Mouse (Mus musculus) erythroblast, embryonic 14.5 days (primary cell): ENCODE measurements around the gene Sun3. TPM values are rescaled to one million over a fixed set of nuclear protein-coding genes. Genes with fewer than 3 reads are reported as not detected.

Experiments used
- H3K27me3 ChIP-seq: 2 replicates; pipeline ENCODE4 v1.6.1; 2012; ENCODE audit warnings: inconsistent platforms; ENCODE audit not compliant: control insufficient read depth
- H3K36me3 ChIP-seq: 2 replicates; pipeline ENCODE4 v1.6.1; 2012; ENCODE audit warnings: mild to moderate bottlenecking, inconsistent platforms; ENCODE audit not compliant: control insufficient read depth
- H3K4me1 ChIP-seq: 2 replicates; pipeline ENCODE4 v1.6.1; 2012; ENCODE audit warnings: inconsistent platforms; ENCODE audit not compliant: control insufficient read depth
- H3K4me3 ChIP-seq: replicated peaks from 2 replicates; pipeline ENCODE3; 2012; ENCODE audit warnings: moderate library complexity, mild to moderate bottlenecking, inconsistent platforms
- H3K9me3 ChIP-seq: 2 replicates; pipeline ENCODE4 v1.6.1; 2012; ENCODE audit warnings: low read length, inconsistent platforms, mixed read lengths; ENCODE audit not compliant: control insufficient read depth
- GATA1 ChIP-seq: IDR thresholded peaks from 2 replicates; pipeline ENCODE4 v1.6.1; 2012; ENCODE audit warnings: low read length, inconsistent platforms, mixed read lengths
- TAL1 ChIP-seq: IDR thresholded peaks from 3 replicates; pipeline ENCODE4 v1.6.1; 2012; ENCODE audit warnings: low read length, inconsistent platforms, mixed read lengths
- polyA plus RNA-seq: library from polyadenylated mRNA; stranded (reverse); fragments of >175 nt; gene quantifications from 2 replicates; pipeline ENCODE4 v1.2.3, GENCODE M21; 2012

Sun3 gene
- polyA plus RNA-seq = not detected in 2 replicates

DNA sequence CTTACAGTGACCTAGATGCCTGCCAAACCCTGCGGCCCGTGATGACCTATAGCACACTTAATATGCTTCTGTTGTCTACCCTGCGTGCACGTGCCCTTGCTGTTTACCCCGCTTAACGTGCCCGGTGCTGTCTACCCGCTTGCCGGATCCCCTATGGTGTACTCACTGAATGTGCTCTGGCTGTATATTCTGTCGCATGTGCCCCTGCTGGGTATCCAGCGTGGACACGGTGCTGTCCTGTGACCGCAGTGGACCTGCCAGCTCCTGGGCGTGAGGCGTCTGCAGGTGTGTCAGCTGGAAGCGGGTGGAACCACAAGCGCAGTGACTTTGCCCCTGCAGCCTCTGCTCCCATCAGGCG is at the start of gene Sun3:
TSS of gene Sun3 (minus strand) at position 289 of the 358 bp plus-strand sequence.
- Histone ChIP-seq H3K36me3 (no peaks in the 10 kb centered on the region), H3K4me3 (peak within 1 kb of the TSS; percentile 53), H3K27me3 (peaks cover 17% of the 10 kb centered on the region), H3K4me1 (peaks cover 10% of the 10 kb centered on the region), H3K9me3 (no peaks in the 10 kb centered on the region)
- TF ChIP-seq GATA1 = no peak

DNA sequence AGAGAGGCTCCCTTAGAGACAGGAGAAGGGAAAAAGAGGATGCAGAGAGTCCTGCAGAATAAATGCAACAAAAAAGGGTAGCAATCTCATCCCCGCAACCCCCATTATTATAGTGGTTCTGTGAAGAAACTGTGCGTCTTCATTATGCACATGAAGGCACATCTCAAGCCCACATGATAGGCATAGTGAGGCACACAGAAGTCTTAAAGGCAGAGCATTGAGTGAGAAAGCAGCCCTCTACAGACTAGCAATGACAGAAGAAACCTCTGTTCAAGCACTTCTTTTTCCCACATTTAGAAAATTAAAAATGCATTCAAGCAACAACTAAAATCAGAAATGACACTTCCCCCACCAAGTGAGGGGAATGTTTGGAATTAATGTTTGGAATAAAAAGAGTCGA is 27.7 kb upstream of the Sun3 start:
- Histone ChIP-seq H3K4me3 (no peak overlapping the region), H3K27me3 (no peaks in the 10 kb centered on the region), H3K4me1 (no peaks in the 10 kb centered on the region), H3K36me3 (no peaks in the 10 kb centered on the region), H3K9me3 (no peaks in the 10 kb centered on the region)
- no peak for TF ChIP-seq GATA1

DNA sequence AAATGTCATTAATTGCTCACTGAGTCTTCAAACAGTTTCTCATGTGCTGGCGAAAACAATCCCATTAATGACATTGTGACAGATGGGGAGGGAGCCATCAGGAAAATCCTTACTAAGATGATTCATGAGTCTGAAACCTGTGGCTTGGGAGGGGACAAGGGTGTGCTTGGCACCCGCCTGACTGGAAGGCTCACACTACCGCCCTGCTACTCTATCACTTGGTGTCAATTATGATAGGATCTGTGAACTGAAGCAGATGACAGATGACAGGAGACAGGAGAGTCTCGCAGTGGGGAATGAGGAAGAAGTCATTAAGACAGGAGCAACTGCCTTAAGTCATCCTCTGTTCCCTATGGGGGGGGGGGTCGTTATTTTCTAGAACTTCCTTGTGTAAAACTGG is 11.7 kb upstream of the Sun3 start:
- H3K9me3 ChIP-seq = no peaks in the 10 kb centered on the region
- no peak for TF ChIP-seq GATA1
- no peak for TF ChIP-seq TAL1
- no peaks in the 10 kb centered on the region for H3K4me1 ChIP-seq
- H3K4me3 ChIP-seq = no peak overlapping the region
- no peaks in the 10 kb centered on the region for H3K27me3 ChIP-seq
- H3K36me3 ChIP-seq = no peaks in the 10 kb centered on the region

DNA sequence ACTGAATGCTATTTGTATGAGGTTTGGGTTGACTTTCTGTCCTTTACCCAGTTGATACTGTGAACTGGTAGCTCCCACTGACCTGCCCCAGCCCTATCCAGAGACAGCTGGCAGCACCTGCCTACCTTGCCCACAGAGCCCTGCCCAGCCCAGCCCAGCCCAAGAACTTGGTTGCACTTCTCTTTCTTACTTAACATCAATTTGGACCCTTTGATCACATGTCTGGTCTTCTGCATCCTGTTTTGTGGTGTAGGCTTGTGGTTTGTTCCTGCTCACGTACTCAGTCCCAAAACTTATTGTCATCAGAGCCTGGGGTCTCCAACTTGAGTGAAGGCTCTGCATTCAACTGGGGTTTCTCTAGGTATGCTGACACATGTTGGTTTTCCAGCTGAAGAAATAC is 11.2 kb upstream of the Sun3 start:
- Histone ChIP-seq H3K4me3 (no peak overlapping the region), H3K4me1 (no peaks in the 10 kb centered on the region), H3K27me3 (no peaks in the 10 kb centered on the region), H3K9me3 (no peaks in the 10 kb centered on the region), H3K36me3 (no peaks in the 10 kb centered on the region)
- no peak for TF ChIP-seq TAL1
- no peak for TF ChIP-seq GATA1

DNA sequence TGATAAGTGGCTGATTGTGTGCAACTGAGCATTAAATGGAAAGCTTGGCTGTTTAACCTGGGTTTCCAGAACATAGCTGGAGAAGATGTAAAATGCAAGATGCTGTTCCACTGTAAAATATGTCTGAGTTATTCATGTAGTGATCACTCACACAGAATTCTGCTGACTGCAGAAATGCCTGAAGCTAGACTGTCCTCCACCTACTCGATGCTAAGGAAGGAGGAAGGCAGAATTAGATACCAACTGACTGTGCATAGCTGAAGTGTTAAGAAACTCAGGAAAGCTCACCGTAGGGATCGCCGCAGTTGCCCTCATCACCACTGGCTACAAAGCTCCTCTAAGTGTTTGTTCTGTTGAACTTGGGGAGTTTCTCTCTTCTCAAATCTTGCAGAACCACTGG is 8.9 kb upstream of the Sun3 start:
- H3K27me3 ChIP-seq = no peaks in the 10 kb centered on the region
- H3K4me1 ChIP-seq = no peaks in the 10 kb centered on the region
- no peaks in the 10 kb centered on the region for H3K36me3 ChIP-seq
- no peak overlapping the region for H3K4me3 ChIP-seq
- no peaks in the 10 kb centered on the region for H3K9me3 ChIP-seq
- TF ChIP-seq GATA1 (no peak), TAL1 (no peak)

DNA sequence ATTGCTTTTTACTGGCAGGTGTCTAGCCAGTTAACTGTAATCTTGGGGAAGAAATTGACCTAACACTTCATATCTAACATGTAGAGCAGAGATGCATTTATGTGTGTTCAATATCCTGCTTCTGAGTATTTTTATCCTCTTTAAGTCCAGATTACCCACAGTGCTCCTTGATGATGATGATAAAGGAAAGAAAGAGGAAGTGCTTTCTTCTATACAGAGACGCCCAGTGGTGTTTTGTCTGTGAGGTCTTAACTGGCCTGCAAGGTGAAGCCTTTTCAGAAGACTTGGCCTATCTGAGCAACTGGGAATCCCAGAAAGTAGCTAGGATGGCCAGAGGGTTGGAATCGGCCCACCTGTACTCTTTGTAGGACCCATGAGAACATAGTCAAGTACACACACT is 8.1 kb upstream of the Sun3 start:
- no peaks in the 10 kb centered on the region for H3K9me3 ChIP-seq
- no peaks in the 10 kb centered on the region for H3K36me3 ChIP-seq
- TF ChIP-seq GATA1 (no peak), TAL1 (no peak)
- no peak overlapping the region for H3K4me3 ChIP-seq
- H3K4me1 ChIP-seq = no peaks in the 10 kb centered on the region
- no peaks in the 10 kb centered on the region for H3K27me3 ChIP-seq

DNA sequence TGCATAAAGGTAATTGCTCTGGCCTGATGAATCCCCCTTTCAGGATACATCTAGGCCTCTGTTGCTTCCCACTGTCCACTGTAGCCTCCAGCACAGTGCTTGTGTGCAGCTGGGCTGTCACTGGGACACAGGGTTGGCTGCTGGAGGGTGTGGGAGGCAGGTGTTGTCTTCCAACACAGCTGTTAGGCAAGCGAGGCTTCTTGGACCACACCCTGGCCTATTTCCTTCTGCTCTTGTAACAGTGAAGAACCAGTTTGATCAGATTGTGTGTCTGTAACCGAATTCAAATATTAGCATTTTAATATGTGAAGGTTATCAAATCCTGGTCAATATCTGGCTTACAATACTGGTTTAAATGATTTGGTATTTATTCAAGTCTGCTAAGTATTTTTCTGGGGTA is 3.1 kb upstream of the Sun3 start:
- H3K9me3 ChIP-seq = no peaks in the 10 kb centered on the region
- no peak overlapping the region for H3K4me3 ChIP-seq
- TF ChIP-seq GATA1 = no peak
- no peak for TF ChIP-seq TAL1
- H3K27me3 ChIP-seq = peaks cover 17% of the 10 kb centered on the region
- peaks cover 10% of the 10 kb centered on the region for H3K4me1 ChIP-seq
- no peaks in the 10 kb centered on the region for H3K36me3 ChIP-seq

DNA sequence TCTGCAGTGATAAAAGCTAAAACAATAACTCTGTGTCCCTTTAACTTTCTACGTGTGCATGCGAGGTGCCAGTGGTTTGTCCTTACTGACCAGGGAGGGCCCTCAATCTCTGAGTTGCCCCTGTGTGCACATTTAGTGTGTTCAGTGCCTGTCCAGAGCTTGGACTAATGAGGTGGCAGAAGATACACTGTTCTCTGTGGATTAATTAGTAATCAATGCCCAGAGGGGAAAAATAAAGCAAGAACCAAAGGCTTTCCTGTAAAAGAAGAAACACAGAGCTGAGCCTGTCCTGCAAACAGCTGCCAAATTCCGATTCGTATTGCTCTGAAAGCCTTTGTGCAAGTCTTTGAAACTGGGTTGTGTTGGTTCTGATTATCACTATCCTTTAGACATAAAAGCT is 1.4 kb upstream of the Sun3 start:
- no peak overlapping the region for H3K4me3 ChIP-seq
- TF ChIP-seq GATA1 (no peak), TAL1 (no peak)
- peaks cover 17% of the 10 kb centered on the region for H3K27me3 ChIP-seq
- no peaks in the 10 kb centered on the region for H3K36me3 ChIP-seq
- no peaks in the 10 kb centered on the region for H3K9me3 ChIP-seq
- peaks cover 10% of the 10 kb centered on the region for H3K4me1 ChIP-seq

DNA sequence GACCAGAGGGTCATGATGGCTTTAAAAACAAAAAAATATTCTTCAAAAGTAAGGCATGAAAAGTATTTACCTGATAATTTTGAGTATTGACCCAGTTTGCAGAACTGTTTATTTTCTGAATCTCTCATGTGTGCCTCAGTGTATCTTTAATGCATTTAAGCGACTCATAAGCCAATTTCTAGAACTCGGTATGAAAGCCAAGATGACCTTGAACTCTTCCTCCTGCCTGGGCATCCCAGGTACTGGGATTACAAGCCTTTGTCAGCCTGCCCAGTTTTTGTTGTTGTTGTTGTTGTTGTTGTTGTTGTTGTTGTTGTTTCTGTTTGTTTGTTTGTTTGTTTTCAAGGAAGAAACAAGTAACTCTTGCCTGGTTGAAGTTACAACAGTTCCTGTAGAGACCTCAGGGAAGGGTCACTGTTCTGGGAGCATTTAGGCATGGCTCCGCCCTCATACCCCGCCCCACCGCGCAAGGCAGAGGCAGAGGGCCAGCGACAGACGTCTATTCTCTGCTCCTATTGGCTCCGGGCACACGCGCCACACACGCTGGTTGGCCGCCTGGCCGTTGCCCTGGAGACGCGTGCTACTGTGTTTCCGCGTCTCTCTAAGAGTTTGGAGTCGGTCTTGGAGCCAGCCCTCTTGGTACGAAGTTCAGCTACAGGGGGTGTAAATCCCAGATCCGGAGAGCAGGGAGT is 634 bp downstream of the Sun3 start, which contains the start of gene Gm11992:
TSS of gene Gm11992 (plus strand) at position 584 of the 692 bp plus-strand sequence.
- H3K4me3 ChIP-seq = peak within 1 kb of the TSS; percentile 53
- H3K36me3 ChIP-seq = no peaks in the 10 kb centered on the region
- H3K27me3 ChIP-seq = peaks cover 17% of the 10 kb centered on the region
- peaks cover 10% of the 10 kb centered on the region for H3K4me1 ChIP-seq
- no peaks in the 10 kb centered on the region for H3K9me3 ChIP-seq
- TF ChIP-seq GATA1 (no peak), TAL1 (no peak)

DNA sequence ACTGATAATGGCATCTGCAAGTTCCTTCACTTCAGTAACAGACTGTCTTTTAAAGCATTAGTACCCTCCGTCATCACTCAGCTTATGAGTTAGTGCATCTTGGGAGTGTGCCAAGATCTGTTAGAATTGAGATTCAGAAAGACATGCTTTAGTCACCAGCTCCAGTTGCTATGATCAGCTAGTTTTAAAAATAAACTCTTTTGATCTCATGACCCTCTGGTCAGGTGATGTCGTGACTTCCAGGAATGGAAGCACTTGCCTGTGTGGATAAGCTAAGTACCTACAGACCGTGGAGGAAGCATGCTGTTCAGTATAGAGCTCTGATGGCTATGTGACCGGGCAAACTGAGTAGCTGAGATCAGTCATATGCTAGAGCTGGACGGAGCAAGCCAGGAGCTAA is 1.7 kb downstream of the Sun3 start:
- Histone ChIP-seq H3K4me1 (peaks cover 10% of the 10 kb centered on the region), H3K4me3 (no peak overlapping the region), H3K27me3 (peaks cover 17% of the 10 kb centered on the region), H3K9me3 (no peaks in the 10 kb centered on the region), H3K36me3 (no peaks in the 10 kb centered on the region)
- TF ChIP-seq GATA1 = no peak
- no peak for TF ChIP-seq TAL1
